Mouse (Mus musculus): ENCODE measurements around the gene Trpv2. TPM values are rescaled to one million over a fixed set of nuclear protein-coding genes. Genes with fewer than 3 reads are reported as not detected.
A peak's percentile ranks its signal among the peaks of the same experiment; 100 is the strongest.

Trpv2 gene
- polyA plus RNA-seq, 1 experiment from 2014 or later = 6.6 TPM

DNA sequence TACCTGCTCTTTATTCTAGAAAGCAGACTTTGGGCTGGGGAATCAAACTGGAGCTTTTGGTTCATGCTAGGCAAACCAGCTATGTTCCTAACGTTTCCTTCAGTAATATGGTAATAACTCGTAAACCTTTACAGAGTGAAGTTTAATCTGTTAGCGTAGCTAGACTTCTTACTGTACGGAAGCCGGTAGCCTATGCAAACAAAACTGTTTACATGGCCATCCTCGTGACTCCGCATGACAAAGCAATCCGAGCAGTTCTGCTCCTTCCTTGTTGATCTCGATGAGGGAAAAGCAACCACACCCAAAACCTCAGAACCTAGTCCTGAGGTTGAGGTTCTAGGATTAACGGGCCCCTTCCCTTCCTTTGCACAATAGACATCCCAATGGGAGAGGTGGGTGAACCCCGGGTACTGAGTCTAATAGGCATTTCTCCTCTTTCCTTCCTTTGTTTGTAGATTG is 24.0 kb upstream of the Trpv2 start:
- H3K27me3 ChIP-seq = no peaks in the 10 kb centered on the region
- H3K9me3 ChIP-seq (replicated peaks) = no peaks in the 10 kb centered on the region
- peaks cover 40% of the 10 kb centered on the region for H3K4me1 ChIP-seq (replicated peaks)
- ATAC-seq (ENCODE audit: low read depth) (peak; percentile 69), DNase-seq (peak; percentile 74)
- H3K36me3 ChIP-seq = peaks cover 26% of the 10 kb centered on the region
- peak overlapping the region; percentile 99 for H3K4me2 ChIP-seq
- peak overlapping the region; percentile 90 for H3K9ac ChIP-seq
- H3K27ac ChIP-seq = peak overlapping the region; percentile 98
- whole genome bisulfite sequencing (ENCODE audit: insufficient replicate concordance) = under 1% methylated on average over 11 of the region's 11 CpGs
- peak overlapping the region; percentile 78 for H3K4me3 ChIP-seq (replicated peaks)

DNA sequence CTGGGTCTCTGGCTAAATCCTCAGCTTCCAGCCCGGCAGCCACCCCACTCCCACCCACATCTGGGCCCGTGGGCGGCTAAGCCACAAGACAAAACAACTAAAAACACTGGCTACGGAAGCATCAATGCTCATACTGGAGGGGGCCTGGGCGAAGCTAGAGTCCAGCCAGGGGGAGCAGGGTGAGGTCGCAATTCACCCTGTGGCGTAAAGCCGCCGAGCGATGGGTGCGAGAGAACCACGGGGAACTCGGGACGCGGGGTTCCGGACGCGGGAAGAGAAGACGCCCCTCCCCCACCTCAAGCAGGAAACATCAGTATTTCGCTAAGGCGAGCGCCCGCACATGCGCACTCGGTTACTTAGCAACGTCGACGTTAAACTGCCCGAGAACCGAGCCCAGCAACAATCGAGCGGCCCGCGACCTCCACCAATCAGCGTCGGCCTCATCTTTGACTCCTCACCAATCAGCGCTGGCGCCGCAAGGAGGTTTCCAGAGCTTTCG is 23.5 kb upstream of the Trpv2 start, which contains the start of gene Ubb:
TSS of gene Ubb (plus strand) at position 445 of the 499 bp plus-strand sequence.
- DNase-seq (peak; percentile 97), ATAC-seq (ENCODE audit: low read depth) (peak; percentile 91)
- peak within 1 kb of the TSS; percentile 79 for H3K4me3 ChIP-seq (replicated peaks)
- H3K27me3 ChIP-seq = no peaks in the 10 kb centered on the region
- peak within 1 kb of the TSS; percentile 90 for H3K9ac ChIP-seq
- H3K4me2 ChIP-seq = peak within 1 kb of the TSS; percentile 99
- H3K27ac ChIP-seq = peak within 1 kb of the TSS; percentile 98
- peaks cover 29% of the 10 kb centered on the region for H3K36me3 ChIP-seq
- no peaks in the 10 kb centered on the region for H3K9me3 ChIP-seq (replicated peaks)
- peaks cover 42% of the 10 kb centered on the region for H3K4me1 ChIP-seq (replicated peaks)
- under 1% methylated on average over 40 of the region's 40 CpGs for WGBS (ENCODE audit: insufficient replicate concordance)

DNA sequence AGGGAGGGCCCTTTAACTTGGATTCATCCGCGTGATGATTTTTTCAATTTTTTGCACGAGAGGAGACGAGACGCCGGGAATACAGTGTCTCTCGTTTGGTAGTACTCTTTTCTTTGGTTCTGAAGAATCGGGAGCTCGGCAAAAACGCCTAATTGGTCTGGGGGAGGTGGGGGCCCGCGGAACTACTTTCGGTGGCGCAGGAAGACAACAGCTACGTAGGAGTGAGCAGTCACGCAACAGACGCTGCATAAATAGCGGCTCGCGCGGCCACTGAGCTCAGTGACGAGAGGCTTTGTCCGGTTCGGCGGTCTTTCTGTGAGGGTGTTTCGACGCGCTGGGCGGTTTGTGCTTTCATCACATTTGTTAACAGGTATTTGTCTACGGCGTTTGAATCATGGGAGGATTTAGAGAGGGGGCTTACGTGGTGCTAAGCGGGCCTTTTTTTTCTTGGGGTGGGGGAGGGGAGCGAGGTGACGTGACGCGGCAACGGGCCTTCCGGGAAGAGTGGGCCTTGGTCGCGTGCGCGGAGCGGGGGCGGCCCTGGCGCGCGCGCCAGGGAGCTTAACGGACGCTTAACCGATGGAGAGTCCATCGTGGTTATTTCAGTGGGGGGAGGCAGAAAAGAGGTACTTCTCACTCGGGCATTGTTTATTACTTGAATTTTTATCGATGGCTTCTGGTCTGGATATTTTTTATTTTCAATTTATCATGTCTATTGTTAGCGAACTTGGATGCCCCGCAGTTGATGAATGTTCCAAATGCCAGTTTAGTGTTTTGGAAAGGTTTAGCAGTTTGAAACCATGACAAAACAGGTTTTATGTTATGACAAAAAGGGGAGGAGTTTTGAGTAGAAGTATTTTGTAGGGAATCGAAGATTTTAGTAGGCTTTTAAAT is 22.8 kb upstream of the Trpv2 start:
- WGBS (ENCODE audit: insufficient replicate concordance) = under 1% methylated on average over 58 of the region's 58 CpGs
- ATAC-seq (ENCODE audit: low read depth) = peak; percentile 77

DNA sequence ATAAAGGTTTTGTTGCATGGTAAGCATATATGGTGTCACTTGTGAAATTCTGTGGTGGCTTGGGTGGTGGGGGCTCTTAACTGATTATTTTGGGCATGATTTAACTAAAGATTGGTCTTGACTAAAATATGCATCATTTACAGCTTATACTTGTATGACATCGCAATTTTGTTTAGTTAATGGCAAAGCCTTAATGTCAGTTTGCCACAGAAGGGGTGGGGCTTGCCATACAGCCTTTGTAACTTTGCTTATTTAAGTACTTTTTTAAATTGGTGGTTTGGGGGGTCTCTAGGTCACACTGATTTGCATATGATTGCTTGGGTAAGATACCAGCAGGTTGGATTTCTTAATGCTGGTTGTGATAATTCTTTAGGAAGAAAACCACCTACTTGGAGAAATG is 21.1 kb upstream of the Trpv2 start:
- Histone ChIP-seq H3K36me3 (peaks cover 29% of the 10 kb centered on the region), H3K4me2 (peak overlapping the region; percentile 82), H3K9ac (peak overlapping the region; percentile 70), H3K27ac (peak overlapping the region; percentile 18; the same call in 1 of the 2 replicates), H3K9me3 (replicated peaks) (no peaks in the 10 kb centered on the region), H3K4me1 (replicated peaks) (peaks cover 42% of the 10 kb centered on the region), H3K27me3 (no peaks in the 10 kb centered on the region), H3K4me3 (replicated peaks) (peak overlapping the region; percentile 67)
- 33% methylated on average over 1 of the region's 1 CpGs for WGBS (ENCODE audit: insufficient replicate concordance)
- DNase-seq (no peak), ATAC-seq (ENCODE audit: low read depth) (no peak)

More for the DNA sequence above, 22.8 kb upstream of the Trpv2 start:
- H3K4me3 ChIP-seq (replicated peaks) = peak overlapping the region; percentile 79
- DNase-seq = peak; percentile 82
- peak overlapping the region; percentile 99 for H3K4me2 ChIP-seq
- H3K27me3 ChIP-seq = no peaks in the 10 kb centered on the region
- peak overlapping the region; percentile 91 for H3K27ac ChIP-seq
- peaks cover 42% of the 10 kb centered on the region for H3K4me1 ChIP-seq (replicated peaks)
- peak overlapping the region; percentile 84 for H3K9ac ChIP-seq
- peaks cover 29% of the 10 kb centered on the region for H3K36me3 ChIP-seq
- H3K9me3 ChIP-seq (replicated peaks) = no peaks in the 10 kb centered on the region

DNA sequence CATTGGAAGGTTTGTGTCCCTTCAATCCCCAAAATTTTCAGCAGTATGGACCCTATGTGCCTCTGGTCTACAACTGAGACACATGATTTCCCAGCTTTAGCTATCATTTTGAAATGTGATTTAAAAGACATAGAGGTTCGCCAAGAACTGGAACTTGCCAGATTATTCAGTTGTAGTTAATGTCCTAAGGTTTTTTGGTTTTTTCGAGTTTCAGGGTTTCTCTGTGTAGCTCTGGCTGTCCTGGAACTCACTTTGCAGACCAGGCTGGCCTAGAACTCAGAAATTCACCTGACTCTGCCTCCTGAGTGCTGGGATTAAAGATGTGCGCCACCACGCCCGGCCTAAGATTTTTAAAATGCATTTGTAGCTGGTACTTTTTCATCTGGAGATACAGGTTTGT is 20.7 kb upstream of the Trpv2 start:
- H3K9me3 ChIP-seq (replicated peaks) = no peaks in the 10 kb centered on the region
- H3K4me1 ChIP-seq (replicated peaks) = peaks cover 42% of the 10 kb centered on the region
- H3K27me3 ChIP-seq = no peaks in the 10 kb centered on the region
- no peak overlapping the region; the same call in 1 of the 2 replicates for H3K27ac ChIP-seq
- H3K4me2 ChIP-seq = peak overlapping the region; percentile 82
- H3K9ac ChIP-seq = peak overlapping the region; percentile 70
- DNase-seq (no peak), ATAC-seq (ENCODE audit: low read depth) (no peak)
- peak overlapping the region; percentile 67 for H3K4me3 ChIP-seq (replicated peaks)
- H3K36me3 ChIP-seq = peaks cover 29% of the 10 kb centered on the region
- 75% methylated on average over 5 of the region's 5 CpGs for WGBS (ENCODE audit: insufficient replicate concordance)

DNA sequence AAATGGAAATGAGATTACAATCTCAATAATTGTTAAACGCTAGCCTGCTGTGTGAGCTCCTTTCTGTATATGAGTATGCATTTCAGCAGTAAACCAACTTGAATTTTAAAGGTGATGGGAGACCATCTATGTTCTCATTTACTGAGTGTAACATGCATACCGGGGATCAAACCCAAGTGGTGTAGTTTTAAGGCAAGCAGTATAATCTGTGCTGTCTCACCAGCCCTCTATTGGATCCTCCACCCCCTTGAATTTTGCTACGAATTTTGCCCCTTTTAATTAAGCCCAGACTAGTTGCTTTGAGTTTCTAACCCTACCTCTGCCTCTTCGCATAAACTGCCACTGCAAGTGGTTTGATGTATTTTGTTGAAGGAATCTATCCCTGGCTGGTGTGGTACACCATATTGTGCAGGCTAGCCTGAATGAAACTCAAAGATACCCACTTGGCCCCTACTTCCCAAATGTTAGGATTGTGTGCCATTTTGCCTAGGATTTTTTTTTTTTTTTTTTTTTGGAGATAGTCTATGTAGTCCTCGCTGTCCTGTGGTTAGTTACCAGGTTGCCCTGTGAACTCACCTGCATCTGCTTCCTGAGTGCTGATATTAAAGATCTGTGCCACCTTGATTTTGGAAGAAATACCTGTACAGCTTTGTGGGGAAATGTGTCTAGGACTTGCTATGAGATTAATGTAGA is 20.0 kb upstream of the Trpv2 start:
- H3K4me1 ChIP-seq (replicated peaks) = peaks cover 42% of the 10 kb centered on the region

DNA sequence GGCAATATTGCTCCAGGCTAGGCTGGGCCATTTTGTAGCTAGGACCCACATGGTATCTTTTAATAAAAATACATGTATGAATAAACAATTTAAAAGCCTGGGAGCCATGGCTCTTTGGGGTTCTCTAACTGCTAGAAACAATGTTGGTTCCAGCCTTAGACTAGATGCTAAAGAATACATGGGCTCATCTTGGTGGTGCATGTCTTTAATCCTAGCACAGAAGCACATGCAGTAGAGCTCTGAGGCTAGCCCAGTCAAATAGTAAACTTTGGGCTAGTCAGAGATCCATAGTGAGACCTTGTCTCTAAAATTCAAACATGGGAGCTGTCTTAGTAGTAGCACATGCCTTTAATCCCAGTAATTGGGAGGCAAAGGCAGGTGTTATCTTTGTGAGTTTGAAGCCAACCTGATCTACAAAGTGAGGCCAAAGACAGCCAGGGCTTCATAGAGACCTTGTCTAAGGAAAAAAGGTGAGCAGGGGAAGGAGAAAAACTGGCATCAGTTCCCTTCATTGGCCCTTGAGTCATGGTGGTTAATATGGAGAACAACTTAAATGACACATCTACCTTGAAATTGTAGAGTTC is 19.3 kb upstream of the Trpv2 start:
- peak overlapping the region; percentile 67 for H3K4me3 ChIP-seq (replicated peaks)
- peak overlapping the region; percentile 70; the same call in 1 of the 2 replicates for H3K9ac ChIP-seq
- H3K36me3 ChIP-seq = peaks cover 29% of the 10 kb centered on the region
- peak overlapping the region; percentile 45 for H3K27ac ChIP-seq
- no peaks in the 10 kb centered on the region for H3K27me3 ChIP-seq
- peaks cover 38% of the 10 kb centered on the region for H3K4me1 ChIP-seq (replicated peaks)
- DNase-seq (no peak), ATAC-seq (ENCODE audit: low read depth) (no peak)
- peak overlapping the region; percentile 82 for H3K4me2 ChIP-seq
- H3K9me3 ChIP-seq (replicated peaks) = no peaks in the 10 kb centered on the region

More for the DNA sequence above, 20.0 kb upstream of the Trpv2 start:
- peak overlapping the region; percentile 70 for H3K9ac ChIP-seq
- H3K27me3 ChIP-seq = no peaks in the 10 kb centered on the region
- H3K9me3 ChIP-seq (replicated peaks) = no peaks in the 10 kb centered on the region
- peak overlapping the region; percentile 45; the same call in 1 of the 2 replicates for H3K27ac ChIP-seq
- H3K4me2 ChIP-seq = peak overlapping the region; percentile 82
- peaks cover 29% of the 10 kb centered on the region for H3K36me3 ChIP-seq
- ATAC-seq (ENCODE audit: low read depth) (no peak), DNase-seq (no peak)
- 72% methylated on average over 5 of the region's 5 CpGs for WGBS (ENCODE audit: insufficient replicate concordance)
- H3K4me3 ChIP-seq (replicated peaks) = peak overlapping the region; percentile 67

DNA sequence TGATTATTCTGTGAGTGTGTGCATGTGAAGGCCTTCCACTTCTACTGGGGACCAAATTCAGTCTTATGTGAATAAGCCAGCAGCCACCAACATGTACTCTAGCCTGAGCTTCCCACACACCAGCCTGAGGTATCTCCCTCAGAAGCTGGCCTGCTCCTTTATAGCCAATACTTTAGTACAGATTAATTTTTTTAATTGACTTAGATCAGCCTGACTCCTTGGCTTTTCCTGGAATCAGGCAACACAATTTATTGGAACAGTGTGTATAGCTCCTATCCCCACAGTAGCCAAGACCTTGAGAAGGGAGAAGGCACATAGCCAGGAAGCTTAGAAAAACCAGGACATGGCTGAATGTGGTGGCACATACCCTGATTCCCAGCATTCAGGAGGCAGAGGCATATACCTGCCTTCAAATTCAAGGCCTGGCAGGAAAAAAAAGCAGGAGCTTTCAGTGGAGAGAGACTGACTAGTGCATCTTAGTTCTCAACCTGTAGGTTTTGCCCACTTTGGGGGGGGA is 18.3 kb upstream of the Trpv2 start:
- H3K4me2 ChIP-seq = no peak overlapping the region
- H3K27me3 ChIP-seq = no peaks in the 10 kb centered on the region
- no peak overlapping the region for H3K4me3 ChIP-seq (replicated peaks)
- peaks cover 29% of the 10 kb centered on the region for H3K36me3 ChIP-seq
- peaks cover 41% of the 10 kb centered on the region for H3K4me1 ChIP-seq (replicated peaks)
- no peak overlapping the region for H3K9ac ChIP-seq
- H3K9me3 ChIP-seq (replicated peaks) = no peaks in the 10 kb centered on the region
- no peak for DNase-seq
- no peak for ATAC-seq (ENCODE audit: low read depth)
- H3K27ac ChIP-seq = 0 out of 2 replicates have a peak overlapping the region, but pooled peaks have one; percentile 45

DNA sequence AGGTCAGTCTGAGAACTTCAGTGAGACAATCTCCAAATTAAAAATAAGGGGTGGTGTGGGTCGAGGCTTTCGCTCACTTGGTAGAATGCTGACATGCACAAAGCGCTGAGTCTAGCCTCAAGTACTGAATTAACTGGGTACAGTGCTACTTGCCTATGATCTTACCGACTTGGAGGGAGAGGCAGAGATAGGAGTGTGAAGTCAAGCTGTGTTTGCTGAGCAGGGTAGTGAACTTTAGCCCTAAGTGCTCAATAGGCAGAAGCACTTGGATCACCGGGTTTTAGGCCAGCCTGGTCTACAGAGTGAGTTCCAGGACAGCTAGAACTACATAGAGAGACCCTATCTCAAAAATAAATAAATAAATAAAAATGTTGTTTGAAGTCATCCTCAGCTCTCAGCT is 17.1 kb upstream of the Trpv2 start:
- Histone ChIP-seq H3K27ac (no peak overlapping the region), H3K9me3 (replicated peaks) (no peaks in the 10 kb centered on the region), H3K27me3 (no peaks in the 10 kb centered on the region), H3K9ac (no peak overlapping the region), H3K4me2 (no peak overlapping the region), H3K4me3 (replicated peaks) (no peak overlapping the region), H3K4me1 (replicated peaks) (peaks cover 41% of the 10 kb centered on the region), H3K36me3 (peaks cover 29% of the 10 kb centered on the region)
- no peak for DNase-seq
- 63% methylated on average over 5 of the region's 5 CpGs for WGBS (ENCODE audit: insufficient replicate concordance)
- peak; percentile 25; the same call in 1 of the 2 replicates for ATAC-seq (ENCODE audit: low read depth)

DNA sequence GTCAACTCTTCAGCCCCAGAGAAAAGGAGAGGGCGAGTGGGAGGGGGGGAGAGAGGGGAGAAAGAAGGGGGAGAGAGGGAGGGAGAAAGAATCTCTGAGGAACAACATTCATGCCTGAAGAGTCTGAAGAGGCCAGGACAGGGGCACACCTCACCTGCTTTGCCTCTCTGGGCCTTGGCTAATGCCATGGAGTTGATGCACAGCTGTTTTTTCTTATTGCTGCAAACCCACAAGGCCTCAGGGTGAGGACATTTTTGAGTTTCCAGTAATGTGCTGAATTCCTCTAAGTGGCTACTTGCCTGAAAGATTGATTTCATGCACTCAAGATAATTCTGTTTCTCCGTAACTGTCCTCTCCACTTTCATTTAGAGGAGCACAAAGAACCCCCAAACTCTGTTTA is 16.1 kb upstream of the Trpv2 start:
- H3K9ac ChIP-seq = no peak overlapping the region
- no peaks in the 10 kb centered on the region for H3K27me3 ChIP-seq
- H3K27ac ChIP-seq = no peak overlapping the region
- no peak for DNase-seq
- H3K4me3 ChIP-seq (replicated peaks) = no peak overlapping the region
- H3K9me3 ChIP-seq (replicated peaks) = no peaks in the 10 kb centered on the region
- no peak overlapping the region for H3K4me2 ChIP-seq
- H3K36me3 ChIP-seq = peaks cover 24% of the 10 kb centered on the region
- peaks cover 39% of the 10 kb centered on the region for H3K4me1 ChIP-seq (replicated peaks)
- WGBS (ENCODE audit: insufficient replicate concordance) = 61% methylated on average over 2 of the region's 2 CpGs
- no peak for ATAC-seq (ENCODE audit: low read depth)
